Mouse (Mus musculus): ENCODE measurements around the gene Grin2d.

Gene Grin2d

GRCm38 (mm10) chr7:45805941-45806340, 72.2 kb downstream of the Grin2d start:
- DNase-seq (ENCODE audit: low spot score): no peak

- no peak for DNase-seq (ENCODE audit: low spot score)
Observed at GRCm38 (mm10) chr7:45802551-45802950, 75.6 kb downstream of the Grin2d start.

GRCm38 (mm10) chr7:45801348-45801747, 76.8 kb downstream of the Grin2d start:
- peak; percentile 88 for DNase-seq (ENCODE audit: low spot score)

- no peak for DNase-seq (ENCODE audit: low spot score)
Observed at GRCm38 (mm10) chr7:45800546-45801204, 77.5 kb downstream of the Grin2d start.

GRCm38 (mm10) chr7:45800001-45800400, 78.2 kb downstream of the Grin2d start:
- no peak for DNase-seq (ENCODE audit: low spot score)

- no peak for DNase-seq (ENCODE audit: low spot score)
Observed at GRCm38 (mm10) chr7:45798931-45799330, 79.2 kb downstream of the Grin2d start.

GRCm38 (mm10) chr7:45798511-45798836, 79.7 kb downstream of the Grin2d start:
- DNase-seq (ENCODE audit: low spot score): no peak

GRCm38 (mm10) chr7:45797661-45798510, 80.3 kb downstream of the Grin2d start:
- DNase-seq (ENCODE audit: low spot score): no peak

GRCm38 (mm10) chr7:45796950-45797349, 81.2 kb downstream of the Grin2d start:
- no peak for DNase-seq (ENCODE audit: low spot score)

- DNase-seq (ENCODE audit: low spot score): no peak
Observed at GRCm38 (mm10) chr7:45794971-45795370, 83.2 kb downstream of the Grin2d start.

GRCm38 (mm10) chr7:45793969-45794585, 84.1 kb downstream of the Grin2d start:
- no peak for DNase-seq (ENCODE audit: low spot score)

- DNase-seq (ENCODE audit: low spot score): no peak
Observed at GRCm38 (mm10) chr7:45793240-45793639, 84.9 kb downstream of the Grin2d start.

- DNase-seq (ENCODE audit: low spot score): no peak
Observed at GRCm38 (mm10) chr7:45791756-45792490, 86.3 kb downstream of the Grin2d start.

- no peak for DNase-seq (ENCODE audit: low spot score)
Observed at GRCm38 (mm10) chr7:45790721-45791120, 87.5 kb downstream of the Grin2d start.

- no peak for DNase-seq (ENCODE audit: low spot score)
Observed at GRCm38 (mm10) chr7:45787642-45788041, 90.5 kb downstream of the Grin2d start.

- peak; percentile 65 for DNase-seq (ENCODE audit: low spot score)
Observed at GRCm38 (mm10) chr7:45786661-45787413, 91.3 kb downstream of the Grin2d start.

- no peak for DNase-seq (ENCODE audit: low spot score)
Observed at GRCm38 (mm10) chr7:45786136-45786578, 92.0 kb downstream of the Grin2d start.

GRCm38 (mm10) chr7:45785388-45786135, 92.6 kb downstream of the Grin2d start:
- DNase-seq (ENCODE audit: low spot score): no peak

- peak; percentile 93 for DNase-seq (ENCODE audit: low spot score)
Observed at GRCm38 (mm10) chr7:45784524-45785372, 93.4 kb downstream of the Grin2d start, which contains the start of gene Sult2b1. TSS of gene Sult2b1 (minus strand) at chr7:45784669.
